Mouse (Mus musculus) embryonic facial prominence, embryonic 10.5 days (tissue): Measurements from ENCODE around the gene Mprip. TPM values are rescaled to one million over a fixed set of nuclear protein-coding genes. Genes with fewer than 3 reads are reported as not detected.

Source experiments
- DNase-seq: peaks from one replicate; pipeline ENCODE4 v3.0.0-alpha.2; 2017; ENCODE audit warnings: low spot score
- H3K27ac ChIP-seq: fragments of 300-500 bp; sonication (generic); replicated peaks from 2 replicates; pipeline ENCODE4 v1.5.1; 2016; ENCODE audit warnings: mild to moderate bottlenecking
- H3K27me3 ChIP-seq: fragments of 300-500 bp; sonication (generic); replicated peaks from 2 replicates; pipeline ENCODE4 v1.6.1; 2016; ENCODE audit warnings: low read depth, mild to moderate bottlenecking; ENCODE audit not compliant: poor library complexity, severe bottlenecking
- H3K36me3 ChIP-seq: fragments of 300-500 bp; sonication (generic); replicated peaks from 2 replicates; pipeline ENCODE4 v1.6.1; 2016; ENCODE audit warnings: mild to moderate bottlenecking, moderate library complexity
- H3K4me1 ChIP-seq: fragments of 300-500 bp; sonication (generic); 2 replicates; pipeline ENCODE4 v1.6.1; 2016
- H3K4me3 ChIP-seq: fragments of 300-500 bp; sonication (generic); 2 replicates; pipeline ENCODE4 v1.5.1; 2016; ENCODE audit warnings: mild to moderate bottlenecking, moderate library complexity
- H3K9me3 ChIP-seq: fragments of 300-500 bp; sonication (generic); 2 replicates; pipeline ENCODE4 v1.6.1; 2016; ENCODE audit warnings: mild to moderate bottlenecking
- WGBS: fragments of 180-500 bp; shearing (Covaris S2); methylation state at CpG from one replicate; pipeline ENCODE4 v1.1.7; 2016; 5-methylcytosine and 5-hydroxymethylcytosine counted together
- polyA plus RNA-seq: library from polyadenylated mRNA; unstranded; fragments of >200 nt; fragmentation: Nextera tagmentation; extraction: Ambion mirVana; gene quantifications from 2 replicates; pipeline ENCODE4 v1.2.1, GENCODE M21; 2016

The Mprip gene
- polyA plus RNA-seq, 1 experiment from 2014 or later = 40.8 TPM

GRCm38 (mm10) chr11:59804409-59805110 is 143.5 kb downstream of the Mprip start:
- 93% methylated on average over 22 of the region's 22 CpGs for WGBS
- H3K4me3 ChIP-seq = no peak overlapping the region
- no peaks in the 10 kb centered on the region for H3K9me3 ChIP-seq
- peaks cover 15% of the 10 kb centered on the region for H3K4me1 ChIP-seq
- no peaks in the 10 kb centered on the region for H3K27me3 ChIP-seq
- no peak overlapping the region for H3K27ac ChIP-seq
- H3K36me3 ChIP-seq = peaks cover 84% of the 10 kb centered on the region
- no peak for DNase-seq

GRCm38 (mm10) chr11:59805256-59805655 is 144.2 kb downstream of the Mprip start:
- Histone ChIP-seq H3K27ac (no peak overlapping the region), H3K27me3 (no peaks in the 10 kb centered on the region), H3K4me1 (peaks cover 17% of the 10 kb centered on the region), H3K9me3 (no peaks in the 10 kb centered on the region), H3K36me3 (peaks cover 77% of the 10 kb centered on the region), H3K4me3 (no peak overlapping the region)
- DNase-seq = no peak
- WGBS = 94% methylated on average over 1 of the region's 1 CpGs

- Histone ChIP-seq H3K9me3 (no peaks in the 10 kb centered on the region), H3K4me3 (no peak overlapping the region), H3K27ac (no peak overlapping the region), H3K27me3 (no peaks in the 10 kb centered on the region), H3K36me3 (peaks cover 73% of the 10 kb centered on the region), H3K4me1 (peaks cover 19% of the 10 kb centered on the region)
- 98% methylated on average over 2 of the region's 2 CpGs for WGBS
- DNase-seq = no peak
Observed at GRCm38 (mm10) chr11:59805656-59806055, 144.6 kb downstream of the Mprip start.

- Histone ChIP-seq H3K27ac (no peak overlapping the region), H3K4me3 (peak overlapping the region; percentile 85), H3K36me3 (peaks cover 46% of the 10 kb centered on the region), H3K4me1 (peaks cover 36% of the 10 kb centered on the region), H3K9me3 (no peaks in the 10 kb centered on the region), H3K27me3 (no peaks in the 10 kb centered on the region)
- WGBS = 70% methylated on average over 14 of the region's 14 CpGs
- DNase-seq = no peak
Observed at GRCm38 (mm10) chr11:59808170-59808960, 147.3 kb downstream of the Mprip start.

- H3K27ac ChIP-seq = peak overlapping the region; percentile 100
- no peaks in the 10 kb centered on the region for H3K27me3 ChIP-seq
- no peak for DNase-seq
- under 1% methylated on average over 15 of the region's 15 CpGs for WGBS
- peaks cover 39% of the 10 kb centered on the region for H3K4me1 ChIP-seq
- H3K36me3 ChIP-seq = peaks cover 38% of the 10 kb centered on the region
- H3K4me3 ChIP-seq = peak overlapping the region; percentile 85
- no peaks in the 10 kb centered on the region for H3K9me3 ChIP-seq
Observed at GRCm38 (mm10) chr11:59809071-59809669, 148.1 kb downstream of the Mprip start.

- Histone ChIP-seq H3K27ac (peak within 1 kb of the TSS; percentile 100), H3K36me3 (peaks cover 31% of the 10 kb centered on the region), H3K9me3 (no peaks in the 10 kb centered on the region), H3K4me3 (peak within 1 kb of the TSS; percentile 85), H3K4me1 (peaks cover 43% of the 10 kb centered on the region), H3K27me3 (no peaks in the 10 kb centered on the region)
- DNase-seq = peak; percentile 89
- WGBS = under 1% methylated on average over 52 of the region's 52 CpGs
Observed at GRCm38 (mm10) chr11:59809670-59810474, 148.8 kb downstream of the Mprip start, which contains the start of gene Flcn. TSS of gene Flcn (minus strand) at chr11:59810016.

GRCm38 (mm10) chr11:59810480-59811158 is 149.5 kb downstream of the Mprip start:
- peaks cover 27% of the 10 kb centered on the region for H3K36me3 ChIP-seq
- no peaks in the 10 kb centered on the region for H3K27me3 ChIP-seq
- no peak for DNase-seq
- H3K4me1 ChIP-seq = peaks cover 43% of the 10 kb centered on the region
- H3K27ac ChIP-seq = peak overlapping the region; percentile 100
- H3K9me3 ChIP-seq = no peaks in the 10 kb centered on the region
- H3K4me3 ChIP-seq = peak overlapping the region; percentile 85
- 62% methylated on average over 14 of the region's 14 CpGs for WGBS

- H3K4me1 ChIP-seq = peaks cover 43% of the 10 kb centered on the region
- peaks cover 27% of the 10 kb centered on the region for H3K36me3 ChIP-seq
- no peaks in the 10 kb centered on the region for H3K27me3 ChIP-seq
- H3K4me3 ChIP-seq = peak overlapping the region; percentile 1; the same call in 1 of the 2 replicates
- H3K9me3 ChIP-seq = no peaks in the 10 kb centered on the region
- WGBS = 68% methylated on average over 4 of the region's 4 CpGs
- peak overlapping the region; percentile 12; the same call in 1 of the 2 replicates for H3K27ac ChIP-seq
- no peak for DNase-seq
Observed at GRCm38 (mm10) chr11:59811211-59811610, 150.1 kb downstream of the Mprip start.

- peaks cover 30% of the 10 kb centered on the region for H3K36me3 ChIP-seq
- no peaks in the 10 kb centered on the region for H3K27me3 ChIP-seq
- H3K4me1 ChIP-seq = peaks cover 41% of the 10 kb centered on the region
- no peaks in the 10 kb centered on the region for H3K9me3 ChIP-seq
- WGBS = 62% methylated on average over 3 of the region's 3 CpGs
- no peak for DNase-seq
- H3K27ac ChIP-seq = no peak overlapping the region
- H3K4me3 ChIP-seq = no peak overlapping the region
Observed at GRCm38 (mm10) chr11:59813276-59813675, 152.2 kb downstream of the Mprip start.

GRCm38 (mm10) chr11:59814311-59814710 is 153.2 kb downstream of the Mprip start:
- Histone ChIP-seq H3K4me3 (no peak overlapping the region), H3K4me1 (peaks cover 31% of the 10 kb centered on the region), H3K27ac (no peak overlapping the region), H3K9me3 (no peaks in the 10 kb centered on the region), H3K27me3 (no peaks in the 10 kb centered on the region), H3K36me3 (peaks cover 40% of the 10 kb centered on the region)
- WGBS = 65% methylated on average over 1 of the region's 1 CpGs
- no peak for DNase-seq

GRCm38 (mm10) chr11:59814936-59815335 is 153.8 kb downstream of the Mprip start:
- Histone ChIP-seq H3K27ac (no peak overlapping the region), H3K36me3 (peaks cover 46% of the 10 kb centered on the region), H3K9me3 (no peaks in the 10 kb centered on the region), H3K4me3 (no peak overlapping the region), H3K4me1 (peaks cover 26% of the 10 kb centered on the region), H3K27me3 (no peaks in the 10 kb centered on the region)
- DNase-seq = no peak
- WGBS = 87% methylated on average over 6 of the region's 6 CpGs
